Mouse (Mus musculus): Measurements from ENCODE around the gene Il22ra1. TPM values are rescaled to one million over a fixed set of nuclear protein-coding genes. Genes with fewer than 3 reads are reported as not detected.

Gene Il22ra1
- 0.11 TPM in 1 of 2 replicates, not detected in the other for total RNA-seq (2014; rRNA removed)
- polyA plus RNA-seq (2015; fragmentation: Nextera tagmentation; extraction: Ambion mirVana): not detected in 2 replicates

DNA sequence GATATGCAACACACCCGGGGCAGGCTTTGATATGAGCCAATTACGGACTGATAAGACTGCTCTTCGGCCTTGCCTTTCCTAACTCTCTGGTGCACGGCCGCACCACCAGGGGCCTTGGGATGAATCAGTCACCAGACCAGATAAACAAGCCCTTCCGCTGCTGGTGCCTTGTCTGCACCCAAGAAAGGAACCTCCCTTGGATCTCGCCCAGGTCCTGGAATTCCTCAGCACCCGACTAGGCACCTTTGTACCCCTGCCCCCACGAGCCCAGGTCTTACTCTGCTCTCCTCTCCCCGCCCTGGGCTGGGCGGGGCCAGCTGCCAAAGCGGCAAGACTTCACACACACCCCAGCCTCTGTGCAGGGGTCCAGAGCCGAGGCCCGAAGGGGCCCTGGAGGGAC lies at the start of gene Il22ra1:
Gene Il22ra1, plus strand, starts transcription at position 356 of the 400 bp plus-strand sequence.
- no peaks in the 10 kb centered on the region; the same call in 1 of the 2 replicates for H3K4me1 ChIP-seq (ENCODE audit: insufficient read depth, low read length)
- no peak for DNase-seq (ENCODE audit: low spot score)
- no peaks in the 10 kb centered on the region for H3K9me3 ChIP-seq (ENCODE audit: low read length)
- H3K27me3 ChIP-seq (ENCODE audit: insufficient read depth, low read length): 0 out of 2 replicates have a peak, but pooled peaks cover 3% of the 10 kb centered on the region
- H3K9ac ChIP-seq (replicated peaks; ENCODE audit: low read length, poor library complexity, severe bottlenecking): no peak within 1 kb of the TSS
- H3K4me3 ChIP-seq (ENCODE audit: low read depth, low read length): no peak within 1 kb of the TSS
- 55% methylated on average over 14 of the region's 14 CpGs for WGBS
- ATAC-seq (ENCODE audit: low FRiP score): no peak
- H3K27ac ChIP-seq (ENCODE audit: low read depth, low read length): no peak within 1 kb of the TSS
- H3K36me3 ChIP-seq (ENCODE audit: insufficient read depth, low read length): no peaks in the 10 kb centered on the region
- no peak for TF ChIP-seq CTCF (IDR thresholded peaks at IDR 0.05)
- H3K4me2 ChIP-seq (ENCODE audit: low read depth, low read length, poor library complexity, severe bottlenecking): no peak within 1 kb of the TSS

GRCm38 (mm10) chr4:135679316-135679715 lies 48.7 kb upstream of the Il22ra1 start:
- H3K36me3 ChIP-seq (ENCODE audit: insufficient read depth, low read length): no peaks in the 10 kb centered on the region
- H3K9me3 ChIP-seq (ENCODE audit: low read length): no peaks in the 10 kb centered on the region
- no peak overlapping the region for H3K4me2 ChIP-seq (ENCODE audit: low read depth, low read length, poor library complexity, severe bottlenecking)
- no peaks in the 10 kb centered on the region for H3K4me1 ChIP-seq (ENCODE audit: insufficient read depth, low read length)
- 80% methylated on average over 4 of the region's 4 CpGs for WGBS
- ATAC-seq (ENCODE audit: low FRiP score) (no peak), DNase-seq (ENCODE audit: low spot score) (no peak)
- no peak for TF ChIP-seq CTCF (IDR thresholded peaks at IDR 0.05)
- H3K27me3 ChIP-seq (ENCODE audit: insufficient read depth, low read length): no peaks in the 10 kb centered on the region
- H3K4me3 ChIP-seq (ENCODE audit: low read depth, low read length): no peak overlapping the region
- no peak overlapping the region for H3K9ac ChIP-seq (replicated peaks; ENCODE audit: low read length, poor library complexity, severe bottlenecking)
- no peak overlapping the region for H3K27ac ChIP-seq (ENCODE audit: low read depth, low read length)

DNA sequence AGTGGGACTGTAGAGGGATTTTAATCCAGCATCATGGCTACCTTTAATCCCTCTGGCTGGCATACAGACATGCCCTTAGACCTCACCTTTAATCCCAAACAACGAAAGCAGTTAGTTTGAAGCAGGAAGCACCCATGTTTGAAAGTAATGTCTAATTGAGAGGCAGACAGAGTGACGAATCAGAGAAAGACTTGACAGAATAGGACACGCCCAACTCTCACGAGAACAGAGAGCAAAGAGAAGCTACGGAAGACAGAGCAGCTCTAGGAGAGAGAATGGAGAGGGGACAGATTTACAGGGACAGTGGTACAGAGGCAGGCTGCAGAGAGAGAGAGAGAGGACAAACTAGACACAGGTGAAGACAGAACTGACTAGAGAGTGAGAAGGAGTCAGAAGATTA lies 46.2 kb upstream of the Il22ra1 start:
- H3K27ac ChIP-seq (ENCODE audit: low read depth, low read length): no peak overlapping the region
- no peaks in the 10 kb centered on the region for H3K9me3 ChIP-seq (ENCODE audit: low read length)
- H3K4me1 ChIP-seq (ENCODE audit: insufficient read depth, low read length): no peaks in the 10 kb centered on the region
- TF ChIP-seq CTCF (IDR thresholded peaks at IDR 0.05): no peak
- DNase-seq (ENCODE audit: low spot score): no peak
- no peak for ATAC-seq (ENCODE audit: low FRiP score)
- no peak overlapping the region for H3K9ac ChIP-seq (replicated peaks; ENCODE audit: low read length, poor library complexity, severe bottlenecking)
- H3K36me3 ChIP-seq (ENCODE audit: insufficient read depth, low read length): no peaks in the 10 kb centered on the region
- WGBS: 68% methylated on average over 5 of the region's 5 CpGs
- no peak overlapping the region for H3K4me2 ChIP-seq (ENCODE audit: low read depth, low read length, poor library complexity, severe bottlenecking)
- peaks cover 7% of the 10 kb centered on the region; the same call in 1 of the 2 replicates for H3K27me3 ChIP-seq (ENCODE audit: insufficient read depth, low read length)
- H3K4me3 ChIP-seq (ENCODE audit: low read depth, low read length): no peak overlapping the region

- DNase-seq (ENCODE audit: low spot score): peak; percentile 47
- Histone ChIP-seq H3K36me3 (ENCODE audit: insufficient read depth, low read length) (no peaks in the 10 kb centered on the region), H3K4me3 (ENCODE audit: low read depth, low read length) (no peak overlapping the region), H3K4me2 (ENCODE audit: low read depth, low read length, poor library complexity, severe bottlenecking) (no peak overlapping the region), H3K4me1 (ENCODE audit: insufficient read depth, low read length) (no peaks in the 10 kb centered on the region), H3K27me3 (ENCODE audit: insufficient read depth, low read length) (peaks cover 18% of the 10 kb centered on the region; the same call in 1 of the 2 replicates), H3K9ac (replicated peaks; ENCODE audit: low read length, poor library complexity, severe bottlenecking) (no peak overlapping the region), H3K9me3 (ENCODE audit: low read length) (no peaks in the 10 kb centered on the region), H3K27ac (ENCODE audit: low read depth, low read length) (no peak overlapping the region)
- WGBS: 21% methylated on average over 4 of the region's 4 CpGs
- peak; percentile 79 for TF ChIP-seq CTCF (IDR thresholded peaks at IDR 0.05)
- ATAC-seq (ENCODE audit: low FRiP score): no peak
Observed at GRCm38 (mm10) chr4:135683553-135683952, 44.4 kb upstream of the Il22ra1 start.

DNA sequence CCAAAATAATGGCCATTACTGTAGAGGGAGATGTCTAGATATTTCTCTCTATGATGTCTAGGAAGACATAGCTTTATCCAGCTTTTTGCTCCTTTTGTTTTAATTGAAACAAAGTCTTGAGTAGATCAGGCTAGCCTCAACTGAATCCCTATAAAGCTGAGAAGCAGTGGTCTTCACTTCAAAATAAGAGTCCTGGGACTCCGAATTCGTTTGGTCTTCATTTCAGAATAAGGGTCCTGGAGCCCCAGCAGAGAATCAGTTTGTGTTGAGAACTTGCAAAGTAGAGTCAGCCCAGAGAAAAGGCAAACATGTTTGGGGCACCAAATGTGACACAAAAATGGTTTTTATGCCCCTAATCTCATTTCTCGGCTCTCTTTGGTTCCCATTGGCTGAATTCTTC lies 43.2 kb upstream of the Il22ra1 start:
- Histone ChIP-seq H3K27ac (ENCODE audit: low read depth, low read length) (no peak overlapping the region), H3K4me3 (ENCODE audit: low read depth, low read length) (no peak overlapping the region), H3K4me1 (ENCODE audit: insufficient read depth, low read length) (no peaks in the 10 kb centered on the region), H3K9me3 (ENCODE audit: low read length) (no peaks in the 10 kb centered on the region), H3K9ac (replicated peaks; ENCODE audit: low read length, poor library complexity, severe bottlenecking) (no peak overlapping the region), H3K27me3 (ENCODE audit: insufficient read depth, low read length) (peaks cover 24% of the 10 kb centered on the region; the same call in 1 of the 2 replicates), H3K36me3 (ENCODE audit: insufficient read depth, low read length) (no peaks in the 10 kb centered on the region), H3K4me2 (ENCODE audit: low read depth, low read length, poor library complexity, severe bottlenecking) (no peak overlapping the region)
- 37% methylated on average over 3 of the region's 3 CpGs for WGBS
- no peak for DNase-seq (ENCODE audit: low spot score)
- TF ChIP-seq CTCF (IDR thresholded peaks at IDR 0.05): no peak
- ATAC-seq (ENCODE audit: low FRiP score): no peak

- no peaks in the 10 kb centered on the region for H3K9me3 ChIP-seq (ENCODE audit: low read length)
- H3K4me2 ChIP-seq (ENCODE audit: low read depth, low read length, poor library complexity, severe bottlenecking): peak within 1 kb of the TSS; percentile 93
- no peaks in the 10 kb centered on the region for H3K4me1 ChIP-seq (ENCODE audit: insufficient read depth, low read length)
- peak; percentile 33 for DNase-seq (ENCODE audit: low spot score)
- 1% methylated on average over 40 of the region's 41 CpGs for WGBS
- no peak within 1 kb of the TSS for H3K27ac ChIP-seq (ENCODE audit: low read depth, low read length)
- no peak for ATAC-seq (ENCODE audit: low FRiP score)
- peak within 1 kb of the TSS; percentile 47 for H3K4me3 ChIP-seq (ENCODE audit: low read depth, low read length)
- peaks cover 24% of the 10 kb centered on the region; the same call in 1 of the 2 replicates for H3K27me3 ChIP-seq (ENCODE audit: insufficient read depth, low read length)
- H3K36me3 ChIP-seq (ENCODE audit: insufficient read depth, low read length): no peaks in the 10 kb centered on the region
- H3K9ac ChIP-seq (replicated peaks; ENCODE audit: low read length, poor library complexity, severe bottlenecking): peak within 1 kb of the TSS; percentile 42
- TF ChIP-seq CTCF (IDR thresholded peaks at IDR 0.05): no peak
Observed at GRCm38 (mm10) chr4:135685906-135686567, 41.9 kb upstream of the Il22ra1 start, which contains the start of gene Ifnlr1. Ifnlr1 (plus strand) TSS chr4:135686287.
